Mouse (Mus musculus) midbrain, embryonic 15.5 days (tissue): Measurements from ENCODE around the gene Yy1. TPM values are rescaled to one million over a fixed set of nuclear protein-coding genes. Genes with fewer than 3 reads are reported as not detected.
A peak's percentile ranks its signal among the peaks of the same experiment; 100 is the strongest.

Source experiments
- ATAC-seq: fragments of 200-750 bp; cut with Nextera tagmentation; replicated peaks from 2 replicates; pipeline ENCODE4 v1.8.0; 2017; ENCODE audit warnings: moderate TSS enrichment
- H3K27ac ChIP-seq: fragments of 300-500 bp; sonication (generic); 2 replicates; pipeline ENCODE4 v1.5.1; 2015; ENCODE audit warnings: mild to moderate bottlenecking, inconsistent platforms
- H3K27me3 ChIP-seq: fragments of 300-500 bp; sonication (generic); replicated peaks from 2 replicates; pipeline ENCODE4 v1.6.1; 2015; ENCODE audit warnings: inconsistent platforms
- H3K36me3 ChIP-seq: fragments of 300-500 bp; sonication (generic); replicated peaks from 2 replicates; pipeline ENCODE4 v1.6.1; 2015; ENCODE audit warnings: inconsistent platforms
- H3K4me1 ChIP-seq: fragments of 300-500 bp; sonication (generic); 2 replicates; pipeline ENCODE4 v1.6.1; 2015; ENCODE audit warnings: inconsistent platforms
- H3K4me2 ChIP-seq: fragments of 300-500 bp; sonication (generic); 2 replicates; pipeline ENCODE4 v1.6.1; 2015; ENCODE audit warnings: inconsistent platforms, mild to moderate bottlenecking, moderate library complexity
- H3K4me3 ChIP-seq: fragments of 300-500 bp; sonication (generic); 2 replicates; pipeline ENCODE4 v1.5.1; 2015; ENCODE audit warnings: mild to moderate bottlenecking, inconsistent platforms
- H3K9ac ChIP-seq: fragments of 300-500 bp; sonication (generic); 2 replicates; pipeline ENCODE4 v1.6.1; 2015; ENCODE audit warnings: mild to moderate bottlenecking, inconsistent platforms
- H3K9me3 ChIP-seq: fragments of 300-500 bp; sonication (generic); 2 replicates; pipeline ENCODE4 v1.6.1; 2016; ENCODE audit warnings: inconsistent platforms
- whole genome bisulfite sequencing: fragments of 180-500 bp; shearing (Covaris S2); methylation state at CpG from one replicate; pipeline ENCODE4 v1.1.7; 2015; ENCODE audit warnings: mixed read lengths; 5-methylcytosine and 5-hydroxymethylcytosine counted together
- microRNA counts: library from miRNA; unstranded; fragments of <30 nt; microRNA quantifications from one replicate; lab custom pipeline; 2016
- microRNA-seq: library from miRNA; unstranded; fragments of <30 nt; microRNA quantifications from one replicate; pipeline ENCODE4, GENCODE M21; 2016
- polyA plus RNA-seq: library from polyadenylated mRNA; unstranded; fragments of >200 nt; fragmentation: Nextera tagmentation; extraction: Ambion mirVana; gene quantifications from 2 replicates; pipeline ENCODE4 v1.2.1, GENCODE M21; 2015

Gene Yy1
- polyA plus RNA-seq, 1 experiment from 2014 or later, result 12.9 TPM

GRCm38 (mm10) chr12:108850886-108851285, 58.1 kb downstream of the Yy1 start:
- ATAC-seq, result no peak
- Histone ChIP-seq H3K36me3 (no peaks in the 10 kb centered on the region), H3K9ac (no peak overlapping the region), H3K4me3 (no peak overlapping the region), H3K4me1 (peaks cover 8% of the 10 kb centered on the region; the same call in 1 of the 2 replicates), H3K27me3 (no peaks in the 10 kb centered on the region), H3K4me2 (no peak overlapping the region), H3K9me3 (no peaks in the 10 kb centered on the region), H3K27ac (no peak overlapping the region)
- WGBS, result 85% methylated on average over 8 of the region's 8 CpGs

DNA sequence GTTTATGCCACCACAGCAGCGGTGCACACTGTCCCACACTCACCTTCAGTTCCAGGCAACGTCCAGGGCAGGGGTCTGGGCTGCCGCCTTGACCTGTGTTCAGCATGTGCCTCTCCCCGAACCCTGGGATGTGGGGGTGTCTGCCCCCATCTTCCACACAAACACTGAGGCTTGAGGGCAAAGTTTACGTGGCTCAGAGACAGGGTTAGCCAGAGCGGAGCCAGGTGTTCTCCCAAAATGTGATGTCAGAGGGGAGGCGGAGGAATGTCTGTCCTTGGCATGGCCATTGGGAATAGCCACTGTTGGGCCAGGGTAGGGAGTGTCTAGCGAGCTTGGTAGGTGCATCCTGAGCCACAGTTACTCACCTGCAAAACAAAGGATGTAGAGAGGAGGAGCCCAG, 60.0 kb downstream of the Yy1 start:
- peaks cover 8% of the 10 kb centered on the region; the same call in 1 of the 2 replicates for H3K4me1 ChIP-seq
- no peaks in the 10 kb centered on the region for H3K27me3 ChIP-seq
- no peak for ATAC-seq
- no peak overlapping the region for H3K4me3 ChIP-seq
- no peak overlapping the region for H3K27ac ChIP-seq
- no peak overlapping the region for H3K9ac ChIP-seq
- WGBS, result 91% methylated on average over 8 of the region's 8 CpGs
- H3K36me3 ChIP-seq, result no peaks in the 10 kb centered on the region
- no peaks in the 10 kb centered on the region for H3K9me3 ChIP-seq
- H3K4me2 ChIP-seq, result no peak overlapping the region

DNA sequence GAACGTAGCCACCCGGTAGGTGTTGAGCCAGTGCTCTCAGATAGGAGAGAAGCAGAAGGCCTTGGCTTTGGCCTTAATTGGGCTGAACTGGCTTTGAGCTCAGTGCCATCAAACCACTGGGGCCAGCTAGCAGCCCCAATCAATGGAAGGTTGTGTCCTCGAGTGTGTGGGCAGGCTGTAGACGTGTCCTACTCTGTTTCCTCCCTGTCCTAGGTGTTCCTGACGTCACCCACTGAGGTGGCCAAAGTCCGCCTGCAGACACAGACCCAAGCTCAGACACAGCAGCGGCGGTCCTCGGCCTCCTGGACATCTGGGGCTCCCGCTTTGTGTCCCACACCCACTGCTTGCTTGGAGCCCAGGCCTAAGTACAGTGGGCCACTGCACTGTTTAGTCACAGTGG, 62.3 kb downstream of the Yy1 start:
- no peaks in the 10 kb centered on the region for H3K27me3 ChIP-seq
- no peak overlapping the region for H3K27ac ChIP-seq
- peaks cover 7% of the 10 kb centered on the region; the same call in 1 of the 2 replicates for H3K4me1 ChIP-seq
- no peak overlapping the region for H3K9ac ChIP-seq
- no peak overlapping the region for H3K4me3 ChIP-seq
- ATAC-seq, result no peak
- WGBS, result 84% methylated on average over 10 of the region's 10 CpGs
- no peak overlapping the region for H3K4me2 ChIP-seq
- H3K36me3 ChIP-seq, result no peaks in the 10 kb centered on the region; the same call in 1 of the 2 replicates
- H3K9me3 ChIP-seq, result no peaks in the 10 kb centered on the region

DNA sequence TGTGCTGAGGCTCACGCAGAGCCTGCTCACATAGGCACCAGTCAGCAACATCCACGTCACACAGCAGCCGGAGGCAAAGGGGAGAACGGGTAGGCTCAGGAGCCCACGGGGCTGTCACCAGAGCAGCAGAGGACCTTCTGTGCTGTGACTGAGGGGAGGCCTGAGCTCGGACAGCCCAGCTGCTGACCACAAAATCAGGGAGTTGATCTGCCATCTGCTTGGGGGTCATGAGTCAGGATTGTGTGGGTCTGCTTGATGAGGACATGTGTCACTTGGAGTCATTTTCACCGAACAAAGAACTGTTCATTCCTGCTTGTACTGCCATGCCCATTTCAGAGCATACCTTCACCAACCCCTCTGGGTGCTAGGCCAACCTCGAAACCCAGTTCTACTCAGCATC, 63.4 kb downstream of the Yy1 start:
- no peaks in the 10 kb centered on the region for H3K9me3 ChIP-seq

DNA sequence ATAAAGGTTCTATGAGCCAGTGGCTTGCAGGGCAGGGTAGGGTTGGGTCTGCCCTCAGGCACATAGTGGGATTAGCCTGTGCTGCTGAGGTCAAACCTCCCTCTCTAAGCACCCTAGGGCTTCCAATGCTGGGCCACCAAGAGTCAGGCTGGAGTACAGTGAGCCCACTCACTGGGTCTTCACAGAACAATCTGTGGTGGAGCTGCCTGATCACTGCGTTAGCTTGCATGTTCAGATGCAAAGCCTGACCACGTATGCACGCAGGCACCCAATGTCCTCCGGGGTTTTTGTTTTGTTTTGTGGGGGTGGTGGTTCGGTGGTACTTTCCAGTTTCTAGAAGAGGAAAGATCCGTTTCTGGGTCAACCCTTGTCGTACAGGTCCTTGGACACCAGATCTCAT, 64.3 kb downstream of the Yy1 start:
- WGBS, result 86% methylated on average over 7 of the region's 7 CpGs
- Histone ChIP-seq H3K9me3 (no peaks in the 10 kb centered on the region), H3K36me3 (peaks cover 11% of the 10 kb centered on the region), H3K4me1 (no peaks in the 10 kb centered on the region), H3K27me3 (no peaks in the 10 kb centered on the region), H3K4me2 (no peak overlapping the region), H3K9ac (no peak overlapping the region), H3K4me3 (no peak overlapping the region), H3K27ac (no peak overlapping the region)
- ATAC-seq, result no peak

More for the DNA sequence above, 63.4 kb downstream of the Yy1 start:
- Histone ChIP-seq H3K4me2 (no peak overlapping the region), H3K4me1 (no peaks in the 10 kb centered on the region), H3K9ac (no peak overlapping the region), H3K27me3 (no peaks in the 10 kb centered on the region), H3K36me3 (peaks cover 5% of the 10 kb centered on the region; the same call in 1 of the 2 replicates), H3K4me3 (no peak overlapping the region), H3K27ac (no peak overlapping the region)
- no peak for ATAC-seq
- 88% methylated on average over 8 of the region's 8 CpGs for WGBS

DNA sequence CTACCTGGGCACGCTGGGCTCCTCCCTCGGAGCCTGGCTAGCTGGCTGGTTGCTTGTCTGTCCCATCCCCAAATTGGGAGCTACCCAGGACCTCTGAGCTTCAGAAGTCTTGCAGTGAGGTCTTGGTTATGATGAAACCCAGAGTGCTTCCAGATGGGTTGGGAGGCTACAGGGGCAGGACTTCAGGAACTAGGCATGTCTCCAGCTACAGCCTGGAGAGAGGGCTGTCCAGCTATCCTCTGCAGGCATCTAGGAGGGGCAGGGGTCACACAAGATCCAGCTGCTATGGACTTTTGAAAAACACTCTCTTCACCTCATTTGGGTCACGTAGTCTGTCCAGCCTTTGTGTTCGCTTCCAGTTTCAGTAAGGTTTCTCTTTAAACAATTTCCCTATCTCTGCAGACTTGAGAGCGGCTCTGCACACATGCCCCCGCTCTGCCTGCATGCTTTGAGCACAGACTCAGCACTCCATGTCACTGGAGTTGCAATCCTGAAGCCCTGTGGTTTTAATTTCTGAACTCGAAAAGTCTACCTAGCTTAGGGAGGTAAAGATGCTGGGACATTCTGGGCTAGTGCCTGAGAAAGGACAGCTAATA, 64.9 kb downstream of the Yy1 start:
- Histone ChIP-seq H3K4me1 (no peaks in the 10 kb centered on the region), H3K27me3 (no peaks in the 10 kb centered on the region), H3K4me3 (no peak overlapping the region), H3K9me3 (no peaks in the 10 kb centered on the region), H3K27ac (no peak overlapping the region), H3K36me3 (peaks cover 11% of the 10 kb centered on the region), H3K4me2 (no peak overlapping the region), H3K9ac (no peak overlapping the region)
- 89% methylated on average over 7 of the region's 7 CpGs for WGBS
- ATAC-seq, result no peak

DNA sequence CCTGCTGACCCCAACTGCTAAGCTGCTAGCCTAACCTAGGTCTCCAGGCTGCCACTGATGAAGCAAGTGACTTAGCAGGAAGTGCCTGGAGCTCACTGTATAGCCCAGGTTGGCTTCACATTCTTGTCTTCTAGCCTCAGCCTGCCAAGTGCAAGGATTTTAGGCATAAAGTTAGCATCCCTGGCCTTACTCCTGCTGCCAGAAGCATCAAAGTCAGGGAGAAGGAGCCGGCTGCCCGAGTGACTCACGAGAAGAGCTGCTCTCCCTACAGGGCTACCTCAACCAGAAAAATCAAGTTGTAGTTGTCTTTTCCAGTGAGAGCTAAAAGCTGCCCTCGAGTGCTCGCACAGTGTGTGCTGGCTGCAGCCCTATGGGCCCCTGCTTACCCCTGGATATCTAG, 65.7 kb downstream of the Yy1 start:
- no peaks in the 10 kb centered on the region for H3K9me3 ChIP-seq
- no peak for ATAC-seq
- WGBS, result 92% methylated on average over 5 of the region's 5 CpGs

GRCm38 (mm10) chr12:108865007-108865494, 72.3 kb downstream of the Yy1 start:
- H3K27me3 ChIP-seq, result no peaks in the 10 kb centered on the region
- H3K4me3 ChIP-seq, result no peak overlapping the region
- H3K4me1 ChIP-seq, result no peaks in the 10 kb centered on the region
- peaks cover 79% of the 10 kb centered on the region for H3K36me3 ChIP-seq
- no peak overlapping the region for H3K27ac ChIP-seq
- H3K4me2 ChIP-seq, result no peak overlapping the region
- no peak overlapping the region for H3K9ac ChIP-seq
- H3K9me3 ChIP-seq, result no peaks in the 10 kb centered on the region
- WGBS, result 93% methylated on average over 6 of the region's 6 CpGs
- no peak for ATAC-seq

More for the DNA sequence above, 65.7 kb downstream of the Yy1 start:
- Histone ChIP-seq H3K4me1 (no peaks in the 10 kb centered on the region), H3K27me3 (no peaks in the 10 kb centered on the region), H3K9ac (no peak overlapping the region), H3K27ac (no peak overlapping the region), H3K36me3 (peaks cover 17% of the 10 kb centered on the region), H3K4me2 (no peak overlapping the region), H3K4me3 (no peak overlapping the region)

- Histone ChIP-seq H3K4me3 (no peak overlapping the region), H3K27ac (no peak overlapping the region), H3K4me1 (no peaks in the 10 kb centered on the region), H3K9ac (no peak overlapping the region), H3K4me2 (no peak overlapping the region), H3K36me3 (peaks cover 65% of the 10 kb centered on the region), H3K27me3 (no peaks in the 10 kb centered on the region), H3K9me3 (no peaks in the 10 kb centered on the region)
- WGBS, result 81% methylated on average over 2 of the region's 2 CpGs
- ATAC-seq, result no peak
Observed at GRCm38 (mm10) chr12:108869575-108869974, 76.8 kb downstream of the Yy1 start.

MicroRNA genes within 50 kb of the gene (microRNA counts, 519-probe panel; counts per million panel counts)
- not detected for microRNA mmu-miR-345-3p (lab: Ali Mortazavi, UCI)
- microRNA mmu-miR-345-5p (lab: Ali Mortazavi, UCI), result 2,601 counts per million, percentile 54 among the panel's probes with 10 or more counts

Small RNA genes lying within 50 kb of the gene (microRNA-seq; reads per million reads assigned to microRNA genes)
- 93.6 reads per million, percentile 54 among the genes with 10 or more reads in this experiment for gene Mir345

Other genes with a start within 250 kb of the Yy1 start
- gene Evl, start 238.3 kb upstream of the Yy1 start, polyA plus RNA-seq, result 291 and 297 TPM in 2 replicates
- gene Degs2, start 90.7 kb upstream of the Yy1 start, polyA plus RNA-seq, result 3.2 and 3.4 TPM in 2 replicates
- gene Slc25a29, start 42.9 kb downstream of the Yy1 start, polyA plus RNA-seq, result 22.6 and 24.8 TPM in 2 replicates
- 8.7 and 10.3 TPM in 2 replicates for gene Slc25a47, start 43.1 kb downstream of the Yy1 start, polyA plus RNA-seq
- gene Wdr25, start 100.7 kb downstream of the Yy1 start, polyA plus RNA-seq, result 5.2 and 7.2 TPM in 2 replicates
- 103 and 104 TPM in 2 replicates for gene Wars, start 101.2 kb downstream of the Yy1 start, polyA plus RNA-seq